Mouse (Mus musculus): Measurements from ENCODE around the gene Prdx5. TPM values are rescaled to one million over a fixed set of nuclear protein-coding genes. Genes with fewer than 3 reads are reported as not detected.

The Prdx5 gene
- total and polyA plus RNA-seq, 3 experiments = 130 to 246 TPM; not detected in 1

DNA sequence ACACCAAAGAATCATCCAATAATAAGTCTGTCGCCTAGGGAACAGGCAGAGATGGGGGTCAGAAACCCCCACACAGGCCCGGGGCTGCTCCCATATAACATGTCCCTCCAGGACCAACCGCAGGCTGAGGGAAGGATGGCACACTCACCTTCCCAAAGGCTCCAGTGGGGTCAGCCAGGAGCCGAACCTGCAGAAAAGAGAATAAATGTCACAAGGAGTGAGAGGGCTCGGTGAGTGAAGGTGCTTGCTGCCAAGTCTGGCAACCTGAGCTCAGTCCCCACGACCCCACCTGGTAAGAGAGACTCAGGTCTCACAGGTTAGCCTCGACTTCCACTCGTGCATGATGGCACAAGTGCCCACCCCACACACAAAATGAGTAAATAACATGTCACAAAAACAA, 2.8 kb downstream of the Prdx5 start:
- Histone ChIP-seq H3K36me3 (ENCODE audit: control insufficient read depth in 1 of 2, insufficient read depth in 2 of 2, low read length in 2 of 2) (peaks cover 0 to 10% of the 10 kb centered on the region in 2 experiments), H3K4me1 (ENCODE audit: control insufficient read depth in 1 of 2, insufficient read depth in 2 of 2, low read length in 2 of 2) (peaks cover 0 to 8% of the 10 kb centered on the region in 2 experiments; a peak in 2 of 4 replicates), H3K9me3 (replicated peaks; ENCODE audit: insufficient read depth, low read length) (no peaks in the 10 kb centered on the region), H3K27ac (ENCODE audit: control insufficient read depth, low read depth, low read length) (no peak overlapping the region), H3K79me2 (ENCODE audit: control insufficient read depth, insufficient read depth, low read length, poor library complexity) (peaks cover 30% of the 10 kb centered on the region), H3K4me3 (ENCODE audit: control insufficient read depth in 1 of 2, insufficient read depth in 1 of 2, low read depth in 2 of 2, low read length in 2 of 2) (no peak overlapping the region), H3K9ac (ENCODE audit: control insufficient read depth, low read depth, low read length, poor library complexity, severe bottlenecking) (no peak overlapping the region), H3K27me3 (ENCODE audit: control insufficient read depth in 1 of 2, insufficient read depth in 2 of 2, low read length in 2 of 2) (no peaks in the 10 kb centered on the region)
- no peak for DNase-seq (ENCODE audit: low read depth, low spot score)
- no peak for TF ChIP-seq MYC (IDR thresholded peaks at IDR 0.05; ENCODE audit: low read depth, low read length)
- TF ChIP-seq BHLHE40 (IDR thresholded peaks at IDR 0.05; ENCODE audit: borderline replicate concordance, low read depth, low read length) = no peak
- TF ChIP-seq MAX (IDR thresholded peaks at IDR 0.05; ENCODE audit: low read length) = no peak

DNA sequence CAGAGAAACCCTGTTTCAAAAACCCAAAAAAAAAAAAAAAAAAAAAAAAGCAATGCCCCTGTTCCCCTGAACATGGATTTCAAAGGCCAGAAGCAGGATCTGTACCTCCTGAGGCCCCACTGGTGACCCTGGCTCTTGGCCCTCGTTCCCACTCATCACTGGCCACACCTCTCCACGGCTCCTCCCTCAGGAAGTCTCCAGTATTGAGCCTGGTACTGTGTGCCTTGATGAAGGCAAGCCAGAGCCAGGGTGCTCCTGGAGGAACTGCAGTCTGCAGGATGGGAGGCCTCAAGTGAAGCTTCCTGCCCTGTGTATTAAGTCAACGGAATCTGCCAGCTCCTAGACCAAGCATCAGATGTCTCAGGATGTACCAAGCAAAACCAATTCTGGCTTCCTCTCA, 3.7 kb downstream of the Prdx5 start:
- Histone ChIP-seq H3K27me3 (ENCODE audit: control insufficient read depth in 1 of 2, insufficient read depth in 2 of 2, low read length in 2 of 2) (no peaks in the 10 kb centered on the region), H3K9me3 (replicated peaks; ENCODE audit: insufficient read depth, low read length) (no peaks in the 10 kb centered on the region), H3K4me3 (ENCODE audit: control insufficient read depth in 1 of 2, insufficient read depth in 1 of 2, low read depth in 2 of 2, low read length in 2 of 2) (no peak overlapping the region), H3K79me2 (ENCODE audit: control insufficient read depth, insufficient read depth, low read length, poor library complexity) (peaks cover 25% of the 10 kb centered on the region), H3K27ac (ENCODE audit: control insufficient read depth, low read depth, low read length) (no peak overlapping the region), H3K4me1 (ENCODE audit: control insufficient read depth in 1 of 2, insufficient read depth in 2 of 2, low read length in 2 of 2) (peaks cover 0 to 8% of the 10 kb centered on the region in 2 experiments; a peak in 2 of 4 replicates), H3K9ac (ENCODE audit: control insufficient read depth, low read depth, low read length, poor library complexity, severe bottlenecking) (no peak overlapping the region), H3K36me3 (ENCODE audit: control insufficient read depth in 1 of 2, insufficient read depth in 2 of 2, low read length in 2 of 2) (peaks cover 0 to 8% of the 10 kb centered on the region in 2 experiments; a peak in 3 of 4 replicates)
- TF ChIP-seq MAZ (IDR thresholded peaks at IDR 0.05; ENCODE audit: low read depth, low read length) (no peak), CTCF (IDR thresholded peaks at IDR 0.05 in 2 of 3, conservative IDR thresholded peaks at IDR 0.05 in 1 of 3; ENCODE audit: control insufficient read depth in 1 of 3, insufficient read depth in 1 of 3, low read depth in 2 of 3, low read length in 3 of 3, poor library complexity in 1 of 3, severe bottlenecking in 1 of 3) (no peak), MXI1 (IDR thresholded peaks at IDR 0.05; ENCODE audit: low read depth, low read length) (no peak), USF1 (IDR thresholded peaks at IDR 0.05; ENCODE audit: low read depth, low read length) (no peak), USF2 (IDR thresholded peaks at IDR 0.05; ENCODE audit: borderline replicate concordance in 1 of 2, insufficient read depth in 1 of 2, low read depth in 1 of 2, low read length in 2 of 2) (no peak), ZNF384 (IDR thresholded peaks at IDR 0.05; ENCODE audit: low read depth, low read length) (no peak), ZKSCAN1 (IDR thresholded peaks at IDR 0.05; ENCODE audit: low read depth, low read length) (no peak), JUND (IDR thresholded peaks at IDR 0.05; ENCODE audit: low read depth, low read length) (no peak)
- DNase-seq (ENCODE audit: low read depth, low spot score) = no peak

- Histone ChIP-seq H3K4me3 (ENCODE audit: control insufficient read depth in 1 of 2, insufficient read depth in 1 of 2, low read depth in 2 of 2, low read length in 2 of 2) (no peak overlapping the region), H3K9me3 (replicated peaks; ENCODE audit: insufficient read depth, low read length) (no peaks in the 10 kb centered on the region), H3K9ac (ENCODE audit: control insufficient read depth, low read depth, low read length, poor library complexity, severe bottlenecking) (no peak overlapping the region), H3K79me2 (ENCODE audit: control insufficient read depth, insufficient read depth, low read length, poor library complexity) (peaks cover 22% of the 10 kb centered on the region), H3K4me1 (ENCODE audit: control insufficient read depth in 1 of 2, insufficient read depth in 2 of 2, low read length in 2 of 2) (peaks cover 0 to 8% of the 10 kb centered on the region in 2 experiments; a peak in 2 of 4 replicates), H3K27me3 (ENCODE audit: control insufficient read depth in 1 of 2, insufficient read depth in 2 of 2, low read length in 2 of 2) (no peaks in the 10 kb centered on the region), H3K36me3 (ENCODE audit: control insufficient read depth in 1 of 2, insufficient read depth in 2 of 2, low read length in 2 of 2) (peaks cover 0 to 5% of the 10 kb centered on the region in 2 experiments; a peak in 2 of 4 replicates), H3K27ac (ENCODE audit: control insufficient read depth, low read depth, low read length) (no peak overlapping the region)
- no peak for DNase-seq (ENCODE audit: low read depth, low spot score)
- TF ChIP-seq BHLHE40 (IDR thresholded peaks at IDR 0.05; ENCODE audit: borderline replicate concordance, low read depth, low read length) = no peak
- TF ChIP-seq JUND (IDR thresholded peaks at IDR 0.05; ENCODE audit: low read depth, low read length) = no peak
- no peak for TF ChIP-seq GATA1 (IDR thresholded peaks at IDR 0.05; ENCODE audit: low read depth, low read length)
- no peak for TF ChIP-seq ZC3H11A (IDR thresholded peaks at IDR 0.05; ENCODE audit: low read depth, low read length)
- no peak for TF ChIP-seq POLR2AphosphoS5 (IDR thresholded peaks at IDR 0.05; ENCODE audit: borderline replicate concordance, low read depth, low read length)
- TF ChIP-seq MAFK (IDR thresholded peaks at IDR 0.05; ENCODE audit: borderline replicate concordance, low read depth, low read length) = no peak
- no peak for TF ChIP-seq HCFC1 (IDR thresholded peaks at IDR 0.05; ENCODE audit: low read depth, low read length)
- TF ChIP-seq POLR2AphosphoS2 (IDR thresholded peaks at IDR 0.05; ENCODE audit: low read length) = no peak
- TF ChIP-seq RAD21 (IDR thresholded peaks at IDR 0.05; ENCODE audit: low read depth, low read length) = no peak
- TF ChIP-seq USF2 (IDR thresholded peaks at IDR 0.05; ENCODE audit: borderline replicate concordance in 1 of 2, insufficient read depth in 1 of 2, low read depth in 1 of 2, low read length in 2 of 2) = no peak
- no peak for TF ChIP-seq MYB (IDR thresholded peaks at IDR 0.05; ENCODE audit: low read depth, low read length)
- no peak for TF ChIP-seq USF1 (IDR thresholded peaks at IDR 0.05; ENCODE audit: low read depth, low read length)
- no peak for TF ChIP-seq KAT2A (conservative IDR thresholded peaks at IDR 0.05; ENCODE audit: low read depth, low read length)
- no peak for TF ChIP-seq SIN3A (IDR thresholded peaks at IDR 0.05; ENCODE audit: low read length)
- no peak for TF ChIP-seq MXI1 (IDR thresholded peaks at IDR 0.05; ENCODE audit: low read depth, low read length)
- TF ChIP-seq MAX (IDR thresholded peaks at IDR 0.05; ENCODE audit: low read length) = no peak
Measured at GRCm38 (mm10) chr19:6905498-6906159, 4.3 kb downstream of the Prdx5 start.
